Mouse (Mus musculus) cerebellum, adult 2 months (tissue): ENCODE data around the gene Ybx3.

Experiments
- CTCF ChIP-seq: fragments of 200-500 bp; IDR thresholded peaks from 2 replicates; pipeline ENCODE4 v1.5.1; 2011; ENCODE audit warnings: low read depth, mild to moderate bottlenecking, control low read depth, low read length, moderate library complexity, borderline replicate concordance; ENCODE audit not compliant: insufficient read depth
- POLR2A ChIP-seq: fragments of 200-500 bp; IDR thresholded peaks from 2 replicates; pipeline ENCODE4 v1.6.1; 2011; ENCODE audit warnings: low read length, control low read depth, borderline replicate concordance; ENCODE audit not compliant: insufficient read depth

DNA sequence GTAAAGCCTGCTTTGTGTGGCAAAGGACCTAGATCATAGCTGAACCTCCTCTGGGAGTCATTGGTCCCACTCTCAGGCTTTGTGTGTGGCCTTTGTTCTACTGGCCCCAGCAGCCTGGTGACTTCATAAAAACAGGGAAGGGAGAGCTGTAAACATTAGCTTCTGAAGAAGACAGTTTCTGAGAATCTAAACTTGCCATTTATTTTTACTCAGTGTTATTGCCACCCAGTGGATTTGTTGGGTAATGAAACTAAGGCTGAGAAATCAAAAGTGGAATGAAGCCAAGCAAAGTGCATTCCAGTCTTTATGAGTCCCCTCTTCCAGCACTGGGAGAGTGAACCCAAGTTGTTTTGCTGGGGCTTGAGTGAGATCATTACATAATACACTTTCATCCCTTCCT, 30.5 kb upstream of the Ybx3 start:
- TF ChIP-seq POLR2A (no peak), CTCF (peak; percentile 31; the same call in 1 of the 2 replicates)
